Mouse (Mus musculus) spleen, adult 2 months (tissue): ENCODE results near the gene Pfdn4.

Experiments
- CTCF ChIP-seq: fragments of 200-500 bp; IDR thresholded peaks from 2 replicates; pipeline ENCODE4 v1.5.1; 2011; ENCODE audit warnings: mild to moderate bottlenecking, inconsistent platforms; ENCODE audit not compliant: insufficient read depth, insufficient read length, insufficient replicate concordance; ENCODE audit errors: extremely low read depth
- POLR2A ChIP-seq: fragments of 200-500 bp; IDR thresholded peaks from 2 replicates; pipeline ENCODE4 v1.6.1; 2011; ENCODE audit warnings: low read depth, low read length, inconsistent platforms

GRCm38 (mm10) chr2:170564995-170565394 lies 68.8 kb downstream of the Pfdn4 start:
- TF ChIP-seq POLR2A (no peak), CTCF (no peak)
